Mouse (Mus musculus) C2C12 (cell line): ENCODE data around the gene Hdac5. TPM values are rescaled to one million over a fixed set of nuclear protein-coding genes. Genes with fewer than 3 reads are reported as not detected.
A peak's percentile ranks its signal among the peaks of the same experiment; 100 is the strongest.
"Not testable (repeated sequence)": the region's sequence is repeated elsewhere in the genome, so short reads cannot be mapped to it uniquely, and the experiment has no call there.

ENCODE experiments used
- H3K27me3 ChIP-seq: one replicate; pipeline ENCODE4 v1.6.1; 2011; ENCODE audit not compliant: control insufficient read depth, insufficient read depth, insufficient read length
- H3K36me3 ChIP-seq: one replicate; pipeline ENCODE4 v1.6.1; 2011; ENCODE audit not compliant: control insufficient read depth, insufficient read depth
- H3K4me3 ChIP-seq: one replicate; pipeline ENCODE4 v1.5.1; 2011; ENCODE audit warnings: mild to moderate bottlenecking, control low read depth; ENCODE audit not compliant: poor library complexity, insufficient read depth, severe bottlenecking
- H3K79me2 ChIP-seq: one replicate; pipeline ENCODE4 v1.6.1; 2011; ENCODE audit not compliant: control insufficient read depth, insufficient read depth
- H3K79me3 ChIP-seq: one replicate; pipeline ENCODE4 v1.6.1; 2011; ENCODE audit warnings: low read depth, control low read depth
- H3ac ChIP-seq: one replicate; pipeline ENCODE3; 2011; ENCODE audit warnings: low read depth; ENCODE audit not compliant: control insufficient read depth, insufficient read length
- CEBPB ChIP-seq: IDR thresholded peaks from one replicate; pipeline ENCODE4 v1.6.1; 2011; ENCODE audit warnings: low read depth, mild to moderate bottlenecking, control low read depth, moderate library complexity
- CTCF ChIP-seq: IDR thresholded peaks from one replicate; pipeline ENCODE4 v1.5.1; 2011; ENCODE audit not compliant: control insufficient read depth, insufficient read depth, insufficient read length
- FOSL1 ChIP-seq: IDR thresholded peaks from one replicate; pipeline ENCODE4 v1.8.0; 2011; ENCODE audit warnings: mild to moderate bottlenecking, low read length; ENCODE audit not compliant: poor library complexity, insufficient read depth, severe bottlenecking
- MAX ChIP-seq: IDR thresholded peaks from one replicate; pipeline ENCODE4 v1.6.1; 2011; ENCODE audit warnings: mild to moderate bottlenecking, control low read depth
- MYOD1 ChIP-seq: IDR thresholded peaks from one replicate; pipeline ENCODE4 v1.6.1; 2011; ENCODE audit warnings: low read depth; ENCODE audit not compliant: control insufficient read depth, insufficient read length
- MYOG ChIP-seq: IDR thresholded peaks from one replicate; pipeline ENCODE4 v1.6.1; 2011; ENCODE audit not compliant: control insufficient read depth, insufficient read length; ENCODE audit errors: extremely low read depth
- USF1 ChIP-seq: IDR thresholded peaks from one replicate; pipeline ENCODE4 v1.6.1; 2011; ENCODE audit warnings: low read depth, mild to moderate bottlenecking, control low read depth, moderate library complexity
- polyA plus RNA-seq: library from polyadenylated mRNA; unstranded; fragments of >200 nt; fragmentation: generic; extraction: Trizol; gene quantifications from one replicate; pipeline ENCODE4 v1.2.1, GENCODE M21; 2012; ENCODE audit warnings: missing spikeins

Gene Hdac5
- polyA plus RNA-seq, 1 experiment, result 74.9 TPM

GRCm38 (mm10) chr11:102184253-102184645 lies 45.7 kb downstream of the Hdac5 start:
- Histone ChIP-seq H3K79me3 (peaks cover 53% of the 10 kb centered on the region), H3K27me3 (no peaks in the 10 kb centered on the region), H3ac (peak overlapping the region; percentile 79), H3K79me2 (peaks cover 60% of the 10 kb centered on the region), H3K4me3 (peak overlapping the region; percentile 98), H3K36me3 (peaks cover 41% of the 10 kb centered on the region)
- TF ChIP-seq USF1 (no peak), CEBPB (no peak), MAX (no peak), CTCF (no peak), FOSL1 (no peak), MYOD1 (no peak), MYOG (no peak)

GRCm38 (mm10) chr11:102179836-102180235 lies 50.1 kb downstream of the Hdac5 start:
- Histone ChIP-seq H3K4me3 (no peak overlapping the region), H3K79me2 (peaks cover 100% of the 10 kb centered on the region), H3K79me3 (peaks cover 84% of the 10 kb centered on the region), H3K27me3 (no peaks in the 10 kb centered on the region), H3ac (no peak overlapping the region), H3K36me3 (peaks cover 81% of the 10 kb centered on the region)
- TF ChIP-seq USF1 (no peak), CTCF (no peak), FOSL1 (no peak), CEBPB (no peak), MAX (no peak)

DNA sequence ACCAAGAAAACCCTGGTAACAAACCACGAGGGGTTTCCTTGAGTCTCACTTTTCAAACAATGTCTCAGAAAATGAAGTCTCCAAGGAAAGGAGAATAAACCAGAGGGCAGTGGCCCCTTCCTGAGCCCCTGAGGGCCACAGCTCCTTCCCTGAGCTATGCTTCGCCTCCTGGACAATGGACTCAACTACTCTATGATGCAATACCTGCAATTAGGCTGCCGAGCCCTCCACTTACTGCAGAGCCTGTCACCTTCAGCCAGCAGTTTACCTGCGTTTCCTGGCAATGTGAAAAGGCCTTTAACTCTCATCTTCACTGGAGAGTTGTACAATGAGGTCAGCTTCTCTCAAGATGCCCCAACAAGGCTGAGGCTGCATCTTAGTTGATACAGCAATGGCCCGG lies 61.3 kb downstream of the Hdac5 start:
- Histone ChIP-seq H3ac (no peak overlapping the region), H3K79me3 (peaks cover 48% of the 10 kb centered on the region), H3K36me3 (peaks cover 88% of the 10 kb centered on the region), H3K27me3 (no peaks in the 10 kb centered on the region), H3K79me2 (peaks cover 86% of the 10 kb centered on the region), H3K4me3 (no peak overlapping the region)
- no peak for TF ChIP-seq MAX
- no peak for TF ChIP-seq MYOD1
- no peak for TF ChIP-seq USF1
- TF ChIP-seq CTCF, result no peak
- TF ChIP-seq CEBPB, result no peak
- TF ChIP-seq FOSL1, result no peak
- TF ChIP-seq MYOG, result no peak

GRCm38 (mm10) chr11:102167539-102167938 lies 62.4 kb downstream of the Hdac5 start:
- peaks cover 37% of the 10 kb centered on the region for H3K79me3 ChIP-seq
- no peak overlapping the region for H3ac ChIP-seq
- no peak for TF ChIP-seq FOSL1
- TF ChIP-seq CTCF, result no peak
- no peak for TF ChIP-seq USF1
- no peak for TF ChIP-seq MYOG
- no peak for TF ChIP-seq MYOD1
- TF ChIP-seq MAX, result no peak
- no peak for TF ChIP-seq CEBPB
- H3K27me3 ChIP-seq, result no peaks in the 10 kb centered on the region
- H3K79me2 ChIP-seq, result peaks cover 75% of the 10 kb centered on the region
- H3K36me3 ChIP-seq, result peaks cover 91% of the 10 kb centered on the region
- H3K4me3 ChIP-seq, result no peak overlapping the region

GRCm38 (mm10) chr11:102165971-102166722 lies 63.8 kb downstream of the Hdac5 start:
- H3K4me3 ChIP-seq, result no peak overlapping the region
- H3K36me3 ChIP-seq, result peaks cover 98% of the 10 kb centered on the region
- peaks cover 28% of the 10 kb centered on the region for H3K79me3 ChIP-seq
- H3K27me3 ChIP-seq, result no peaks in the 10 kb centered on the region
- no peak for TF ChIP-seq CTCF
- TF ChIP-seq MAX, result no peak
- TF ChIP-seq MYOG, result no peak
- no peak for TF ChIP-seq USF1
- no peak for TF ChIP-seq MYOD1
- TF ChIP-seq CEBPB, result no peak
- no peak for TF ChIP-seq FOSL1
- H3ac ChIP-seq, result no peak overlapping the region
- peaks cover 61% of the 10 kb centered on the region for H3K79me2 ChIP-seq

- Histone ChIP-seq H3K79me3 (no peaks in the 10 kb centered on the region), H3K27me3 (no peaks in the 10 kb centered on the region), H3ac (no peak overlapping the region), H3K36me3 (peaks cover 44% of the 10 kb centered on the region), H3K4me3 (no peak overlapping the region), H3K79me2 (peaks cover 8% of the 10 kb centered on the region)
- no peak for TF ChIP-seq USF1
- TF ChIP-seq CTCF, result no peak
- TF ChIP-seq FOSL1, result no peak
Observed at GRCm38 (mm10) chr11:102159781-102160180, 70.2 kb downstream of the Hdac5 start.

DNA sequence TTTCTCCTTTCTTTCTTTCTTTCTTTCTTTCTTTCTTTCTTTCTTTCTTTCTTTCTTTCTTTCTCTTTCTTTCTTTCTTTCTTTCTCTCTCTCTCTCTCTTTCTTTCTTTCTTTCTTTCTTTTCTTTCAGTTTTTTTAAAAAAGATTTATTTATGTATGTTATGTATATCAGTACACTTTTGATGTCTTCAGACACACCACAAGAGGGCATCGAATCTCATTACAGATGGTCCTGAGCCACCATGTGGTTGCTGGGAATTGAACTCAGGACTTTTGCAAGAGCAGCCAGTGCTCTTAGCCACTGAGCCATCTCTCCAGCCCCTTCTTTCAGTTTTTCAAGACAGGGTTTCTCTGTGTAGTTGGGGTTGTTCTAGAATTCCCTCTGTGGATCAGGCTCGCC lies 71.9 kb downstream of the Hdac5 start:
- not testable (repeated sequence) for H3K27me3 ChIP-seq, H3K79me3 ChIP-seq, H3K4me3 ChIP-seq, H3K79me2 ChIP-seq, H3ac ChIP-seq
- peaks cover 36% of the 10 kb centered on the region for H3K36me3 ChIP-seq
